ENCODE assay signal across 30 mouse cellular contexts in the genomic region with DNA sequence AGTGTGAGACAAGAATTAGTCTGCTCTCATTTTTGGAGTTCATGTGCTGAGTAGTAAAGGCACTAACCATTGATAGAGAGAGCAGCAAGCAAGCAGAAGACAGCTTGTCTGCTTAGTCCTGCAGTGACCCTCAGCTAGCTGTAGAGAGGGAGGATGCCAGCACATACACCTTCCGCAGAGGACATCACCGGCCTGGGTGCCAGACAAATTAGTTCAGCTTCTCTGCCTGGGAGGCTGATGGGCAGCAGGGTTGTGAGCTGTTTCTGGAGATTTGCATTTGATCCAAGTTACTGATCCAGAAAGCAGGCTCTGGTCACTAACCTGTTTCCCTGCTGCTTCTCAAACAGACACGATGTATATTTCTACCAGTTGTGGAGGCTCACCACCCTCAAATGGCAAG. TPM values are rescaled to one million over a fixed set of nuclear protein-coding genes. Genes with fewer than 3 reads are reported as not detected.
DNase-seq lines count a peak whose midpoint lies in the region; ATAC-seq and TF ChIP-seq lines count a peak whose summit lies in the region.
"Had no signal": no experiment of that assay in that cellular context is flagged by ENCODE, and none has a peak within 500 bp of the region (broad histone marks: within the 10 kb centered on the region; RNA-seq: fewer than 3 reads in every experiment).

No protein-coding gene starts in this region.

- peaks cover 8% of the 10 kb centered on the region; the same call in 1 of the 2 replicates for H3K4me1 ChIP-seq in cerebellum, adult 2 months (ENCODE audit: control insufficient read depth, insufficient read depth, low read length)
- H3K4me1 ChIP-seq in limb, embryonic 10.5 days = no peaks in the 10 kb centered on the region
- H3K4me1 ChIP-seq: embryonic facial prominence, embryonic 12.5 days; embryonic facial prominence, embryonic 15.5 days; heart, embryonic 13.5 days had no signal

- TF ChIP-seq CTCF in cerebellum, adult 2 months (IDR thresholded peaks at IDR 0.05; ENCODE audit: borderline replicate concordance, insufficient read depth, low read depth, low read length) = no peak
- no peak for TF ChIP-seq CTCF in layer of hippocampus, adult 2 months (conservative IDR thresholded peaks at IDR 0.05)

- peak; percentile 15 to 42 for DNase-seq in cerebellum, adult 2 months
- DNase-seq in cerebellum, postnatal 25 days = peak; percentile 44 to 59
- no peak for DNase-seq in cerebellum, adult 9-10 months
- no peak for DNase-seq in layer of hippocampus, adult 2 months (ENCODE audit: low spot score in 2 of 2)
- DNase-seq in layer of hippocampus, adult 9-10 months (ENCODE audit: low spot score) = no peak
- DNase-seq in limb, embryonic 10.5 days (ENCODE audit: low spot score) = no peak
- DNase-seq: adrenal gland, postnatal 10 days; adrenal gland, postnatal 36 days; B cell, adult 2 months; forebrain, postnatal 0 days; gastrocnemius, adult 2 months; gastrocnemius, postnatal 14 days; heart, adult 18-20 months; heart, postnatal 14 days; heart, postnatal 4 days; kidney, adult 18-20 months had no signal

- no peak for ATAC-seq in cerebellum, adult (ENCODE audit: insufficient number of reproducible peaks, low FRiP score, low TSS enrichment)
- ATAC-seq: forebrain, embryonic 14.5 days; forebrain, postnatal 0 days; hindbrain, postnatal 0 days; inflammation-experienced regulatory T-cells, adult 6 months; intestine, embryonic 16.5 days; Patski had no signal

- no peaks in the 10 kb centered on the region for H3K9me3 ChIP-seq in limb, embryonic 10.5 days (replicated peaks)
- H3K9me3 ChIP-seq: embryonic facial prominence, embryonic 12.5 days; embryonic facial prominence, embryonic 15.5 days; G1E; heart, embryonic 13.5 days had no signal

- 14% methylated on average over 3 of the region's 3 CpGs for WGBS in cerebellum, adult 2 months
- 88% methylated on average over 3 of the region's 3 CpGs for WGBS in limb, embryonic 10.5 days

- H3K36me3 ChIP-seq in limb, embryonic 10.5 days = no peaks in the 10 kb centered on the region
- H3K36me3 ChIP-seq: embryonic facial prominence, embryonic 12.5 days; embryonic facial prominence, embryonic 15.5 days; G1E; heart, embryonic 13.5 days had no signal

- H3K27ac ChIP-seq in cerebellum, adult 2 months (ENCODE audit: insufficient read depth, low read length) = no peak overlapping the region
- H3K27ac ChIP-seq in layer of hippocampus, adult 2 months = peak overlapping the region; percentile 64; the same call in 1 of the 2 replicates
- no peak overlapping the region for H3K27ac ChIP-seq in limb, embryonic 10.5 days
- H3K27ac ChIP-seq: embryonic facial prominence, embryonic 12.5 days; embryonic facial prominence, embryonic 15.5 days; gastrocnemius, adult 2 months; heart, embryonic 13.5 days; hindbrain, embryonic 14.5 days; hindbrain, postnatal 0 days had no signal

- H3K27me3 ChIP-seq in cerebellum, adult 2 months (ENCODE audit: control insufficient read depth, insufficient read depth, low read length) = no peaks in the 10 kb centered on the region
- H3K27me3 ChIP-seq in limb, embryonic 10.5 days (ENCODE audit: low read depth, poor library complexity, severe bottlenecking) = no peaks in the 10 kb centered on the region
- H3K27me3 ChIP-seq: CH12.LX; embryonic facial prominence, embryonic 12.5 days; embryonic facial prominence, embryonic 15.5 days; heart, embryonic 13.5 days; Patski had no signal

- no peak for TF ChIP-seq POLR2A in cerebellum, adult 2 months (IDR thresholded peaks at IDR 0.05; ENCODE audit: borderline replicate concordance, insufficient read depth, low read length)

- H3K4me3 ChIP-seq in cerebellum, adult 2 months (replicated peaks; ENCODE audit: insufficient read depth, low read depth, low read length) = no peak overlapping the region
- no peak overlapping the region for H3K4me3 ChIP-seq in layer of hippocampus, adult 2 months
- no peak overlapping the region for H3K4me3 ChIP-seq in limb, embryonic 10.5 days
- H3K4me3 ChIP-seq: embryonic facial prominence, embryonic 12.5 days; embryonic facial prominence, embryonic 15.5 days; gastrocnemius, adult 2 months; heart, embryonic 13.5 days had no signal

RNA-seq across cellular contexts. Expression of a gene that starts 38.9 kb away (rescaled TPM):
- polyA plus RNA-seq in cerebellum, adult 2 months (2012; rRNA removed) = 76.0 and 81.2 TPM in 2 replicates
- 100 to 1,000 TPM; 254 to 273 TPM for total RNA-seq in layer of hippocampus, adult 2 months (2021)
- 0.05 and 0.21 TPM in 2 replicates for polyA plus RNA-seq in limb, embryonic 10.5 days (2016; fragmentation: Nextera tagmentation; extraction: Ambion mirVana)
- total RNA-seq: CH12.LX; common myeloid progenitor, adult 5-6 weeks; heart, adult 18-20 months; heart, postnatal 14 days; heart, postnatal 4 days had no signal
- polyA plus RNA-seq: G1E; heart, embryonic 16.5 days; inflammation-experienced regulatory T-cells, adult 6 months; Patski had no signal

Comparison
In these comparisons a context has a peak if more than half of its experiments do, and no peak if none do; other contexts are left out.
1. DNase-seq: peak in cerebellum, adult 2 months (2 of 2) and cerebellum, postnatal 25 days (2 of 2); none in cerebellum, adult 9-10 months (single experiment), layer of hippocampus, adult 2 months (0 of 2), layer of hippocampus, adult 9-10 months (single experiment) and limb, embryonic 10.5 days (single experiment).
2. RNA of a gene that starts 38.9 kb away (polyA plus RNA-seq): 76.0 to 81.2 TPM in cerebellum, adult 2 months; 0.05 to 0.21 TPM in limb, embryonic 10.5 days; every median in the first group is over 10 times any median in the second.